Mouse (Mus musculus) CD8-positive naive resting alpha-beta T cell, adult 2 months (primary cell): ENCODE measurements around the gene Mast4.

Source experiments
- DNase-seq, 2 experiments: peaks; one replicate each; pipeline ENCODE4 v3.0.0; 2022; ENCODE audit warnings: low read depth in 2 of 2, low spot score in 2 of 2

Gene Mast4

DNA sequence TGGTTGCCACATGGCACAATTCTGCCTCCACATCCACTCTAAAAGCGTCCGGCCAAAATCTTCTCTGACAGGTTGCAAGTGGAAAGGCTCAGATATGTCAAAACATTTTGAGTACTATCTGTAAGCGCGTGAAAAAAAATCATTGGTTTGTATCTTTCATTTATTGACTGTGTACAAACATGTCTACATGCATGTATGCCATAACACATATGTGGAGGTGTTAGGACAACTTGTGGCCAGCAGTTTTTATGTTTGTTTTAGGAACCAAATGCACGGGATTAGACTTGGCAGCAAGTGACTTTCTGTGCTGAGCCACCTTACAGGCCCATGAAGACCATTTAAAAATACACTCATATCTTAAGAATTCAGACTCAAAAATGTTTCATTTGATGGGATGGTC lies 206.7 kb downstream of the Mast4 start:
- DNase-seq = no peak

DNA sequence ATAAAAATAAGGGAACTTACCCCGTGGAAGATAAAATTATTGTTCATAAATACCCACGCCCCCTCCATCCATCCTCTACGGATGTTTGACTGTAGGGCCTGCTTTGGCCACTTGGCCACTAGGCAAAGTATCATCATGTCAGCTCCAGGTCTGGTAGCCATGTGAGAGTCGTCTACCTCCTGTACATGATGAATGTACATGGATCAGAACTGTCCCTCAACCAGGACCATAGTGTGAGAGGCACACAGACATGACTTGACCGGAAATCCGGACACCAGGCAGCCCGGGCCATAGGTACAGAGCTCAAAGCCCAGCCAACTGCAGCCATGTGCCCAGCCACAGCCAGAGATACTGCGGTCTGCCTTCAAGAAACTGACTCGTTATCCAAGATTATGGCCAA lies 210.6 kb downstream of the Mast4 start:
- DNase-seq = no peak

DNA sequence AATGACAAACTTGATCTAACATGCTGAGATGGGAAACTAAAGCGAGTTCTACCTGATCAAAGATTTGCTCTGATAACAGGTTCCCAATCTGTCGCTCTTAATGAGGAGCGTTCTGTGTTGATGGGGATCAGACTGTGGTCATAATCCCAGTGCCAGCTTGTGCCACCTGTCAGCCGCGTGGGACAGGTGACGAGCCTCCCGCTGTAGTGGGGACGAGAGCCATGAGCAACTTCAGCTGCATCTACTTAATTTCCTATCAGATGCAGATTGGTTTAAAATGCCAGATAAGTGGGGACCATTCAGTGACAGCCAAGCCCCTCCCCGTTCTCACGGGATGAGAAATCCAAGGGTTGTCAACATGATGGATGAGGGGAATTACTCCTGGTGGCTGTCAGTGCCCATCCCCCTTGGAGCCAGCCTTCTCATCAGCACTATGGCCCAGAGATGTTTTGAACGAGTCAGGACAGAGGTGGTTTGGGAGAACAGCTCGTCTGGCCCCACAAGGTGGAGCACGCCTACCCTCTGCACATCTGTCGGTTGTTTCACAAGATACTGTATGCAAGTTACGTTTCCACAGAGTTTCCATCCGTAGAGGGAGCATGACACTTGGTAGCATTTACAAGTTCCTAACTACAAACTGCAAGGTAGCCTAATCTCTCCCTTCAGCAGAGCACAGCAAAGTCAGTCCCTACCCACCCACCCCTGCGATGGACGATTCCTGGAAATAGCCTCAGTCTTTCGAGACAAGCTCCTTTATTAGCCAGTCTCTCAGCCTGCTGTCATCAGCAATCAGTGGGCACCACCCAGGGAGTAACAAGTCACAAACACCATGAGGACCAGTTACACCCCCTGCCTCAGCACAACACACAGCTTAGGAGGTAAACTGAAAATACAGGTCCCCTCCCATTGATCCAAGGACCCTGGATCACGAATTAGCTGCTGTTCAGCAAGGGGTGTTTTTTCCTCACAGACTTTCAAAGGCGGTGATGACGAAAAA lies 212.2 kb downstream of the Mast4 start:
- no peak for DNase-seq

DNA sequence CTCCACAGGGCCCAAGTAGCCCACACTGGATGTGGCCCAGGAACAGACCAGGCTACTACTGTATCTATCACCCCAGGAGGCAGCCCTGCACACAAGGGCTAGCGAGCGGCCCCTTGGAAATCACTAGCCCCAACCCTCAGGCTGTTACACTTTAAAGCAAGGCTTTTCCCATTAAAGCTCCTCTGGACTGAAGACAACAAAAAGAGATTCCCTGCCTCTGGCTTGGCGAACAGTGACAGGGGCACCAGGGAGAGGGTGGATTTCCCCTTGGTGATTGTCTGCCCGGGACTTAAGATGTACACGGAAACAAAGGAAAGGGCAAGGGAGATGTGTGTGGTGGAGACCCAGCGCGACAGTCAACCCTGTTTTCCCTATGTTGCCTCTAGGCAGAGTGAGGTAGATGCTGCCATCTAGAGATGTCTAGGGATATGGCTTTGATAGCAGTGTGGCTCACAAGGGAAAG lies 213.6 kb downstream of the Mast4 start:
- DNase-seq = no peak

DNA sequence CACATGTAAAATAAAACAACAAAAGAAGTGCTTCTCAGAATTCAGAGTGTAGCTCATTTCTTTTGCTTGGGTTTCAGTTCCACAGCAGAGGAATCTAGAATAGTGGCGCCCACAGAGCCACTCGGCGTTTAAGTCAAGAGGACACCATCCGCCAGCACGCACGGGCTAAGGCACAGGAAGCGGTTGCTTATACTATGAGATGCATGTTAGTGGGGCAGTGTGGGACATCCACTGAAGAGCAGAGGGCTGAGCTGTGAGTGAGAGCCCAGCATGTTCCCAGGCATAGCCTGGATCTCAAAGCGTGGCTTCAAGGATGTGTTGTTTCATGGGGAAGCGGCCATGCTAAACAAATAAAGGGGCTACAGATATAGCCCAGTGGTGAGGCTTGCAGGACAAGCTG lies 214.6 kb downstream of the Mast4 start:
- DNase-seq = no peak

DNA sequence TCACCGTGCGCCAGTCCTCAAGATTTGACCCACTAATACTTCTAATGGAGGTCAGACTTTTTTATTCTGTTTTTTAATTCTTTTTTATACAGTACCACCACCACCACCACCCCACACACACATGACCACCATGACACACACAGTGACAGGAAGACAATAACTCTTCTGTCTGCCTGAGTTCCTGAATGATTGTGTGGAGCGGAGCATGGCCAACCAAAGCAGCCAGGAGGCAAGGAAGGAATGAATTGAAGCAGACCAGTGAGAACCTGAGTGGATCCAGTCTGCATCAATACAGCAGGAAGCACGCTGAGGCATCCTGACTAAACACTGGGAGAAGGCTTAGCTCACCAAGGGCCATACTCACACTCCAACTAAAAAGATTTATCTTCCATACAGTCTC lies 219.2 kb downstream of the Mast4 start:
- no peak for DNase-seq

DNA sequence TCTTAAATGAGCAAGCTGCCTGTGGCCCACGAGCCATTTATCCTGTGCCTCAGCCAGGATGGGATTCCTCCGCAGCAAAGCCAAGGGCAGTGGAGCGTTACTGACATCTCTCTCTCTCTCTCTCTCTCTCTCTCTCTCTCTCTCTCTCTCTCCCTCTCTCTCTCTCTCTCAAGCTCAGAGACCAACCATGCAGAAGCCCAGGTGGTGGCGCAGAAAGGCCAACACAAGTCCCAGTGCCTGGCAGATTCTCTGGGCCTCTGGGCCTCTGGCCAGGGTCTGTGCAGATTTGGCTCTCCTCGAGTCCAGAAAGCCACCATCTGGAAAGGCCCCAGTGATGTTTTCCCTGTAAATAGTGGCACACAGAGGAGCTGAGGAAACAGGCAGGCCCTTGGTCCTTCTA lies 220.0 kb downstream of the Mast4 start:
- DNase-seq = no peak

DNA sequence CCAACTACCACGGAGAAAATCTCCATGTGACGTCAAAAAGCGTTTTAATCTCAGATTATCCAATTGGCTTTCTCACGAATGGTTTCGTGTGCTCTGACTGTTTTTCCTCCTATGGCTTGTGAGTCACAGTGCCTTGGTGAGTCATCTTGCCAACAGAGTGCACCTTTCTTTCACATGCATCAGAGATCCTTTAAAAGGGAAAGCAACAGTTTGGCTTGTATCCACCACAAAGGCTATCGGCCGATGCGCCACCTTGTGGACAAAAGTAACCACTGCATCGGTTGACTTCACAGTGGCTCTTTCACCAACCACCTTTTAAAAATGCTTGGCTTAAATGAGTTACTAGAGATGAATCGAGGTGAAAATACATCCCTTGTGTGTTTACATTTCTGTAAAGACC lies 224.4 kb downstream of the Mast4 start:
- peak in 1 of 2 experiments; percentile 12 for DNase-seq

DNA sequence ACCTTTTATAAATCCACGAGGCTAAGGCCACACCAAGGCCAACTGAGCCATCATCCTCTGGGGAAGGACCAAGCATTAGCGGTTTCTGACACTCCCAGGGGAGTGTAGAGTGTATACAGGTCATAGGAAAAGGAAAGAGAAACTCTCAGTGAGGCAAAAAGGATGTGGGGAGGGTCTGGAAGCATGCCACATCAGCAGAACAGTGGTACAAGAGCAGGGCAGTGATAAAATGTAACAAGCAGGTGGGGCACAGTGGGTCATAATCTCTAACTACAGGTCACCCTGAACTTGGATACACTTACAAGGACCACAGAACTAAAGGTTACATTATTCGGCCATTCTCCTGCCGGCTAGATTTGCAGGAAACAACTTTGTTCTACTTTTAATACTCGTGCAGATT lies 226.9 kb downstream of the Mast4 start:
- no peak for DNase-seq

DNA sequence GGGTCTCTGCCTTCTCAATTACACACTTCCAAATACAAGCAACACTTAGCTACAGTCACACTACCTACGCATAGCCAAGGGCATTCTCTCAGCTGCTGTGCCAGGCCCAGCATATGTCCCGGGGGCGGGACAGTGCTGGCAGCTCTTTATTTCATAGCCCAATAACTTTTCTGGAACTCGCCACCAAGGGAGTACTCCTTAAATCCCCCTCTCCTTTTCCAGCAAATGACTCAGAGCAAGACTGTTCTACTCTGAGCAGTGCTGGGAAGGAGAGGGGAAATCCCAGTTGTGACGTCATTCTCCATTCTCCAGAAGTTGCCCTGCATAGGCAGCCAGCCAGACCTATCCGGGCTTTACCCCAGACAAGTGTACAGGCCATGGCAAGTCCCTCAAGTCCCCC lies 231.7 kb downstream of the Mast4 start:
- DNase-seq = no peak

DNA sequence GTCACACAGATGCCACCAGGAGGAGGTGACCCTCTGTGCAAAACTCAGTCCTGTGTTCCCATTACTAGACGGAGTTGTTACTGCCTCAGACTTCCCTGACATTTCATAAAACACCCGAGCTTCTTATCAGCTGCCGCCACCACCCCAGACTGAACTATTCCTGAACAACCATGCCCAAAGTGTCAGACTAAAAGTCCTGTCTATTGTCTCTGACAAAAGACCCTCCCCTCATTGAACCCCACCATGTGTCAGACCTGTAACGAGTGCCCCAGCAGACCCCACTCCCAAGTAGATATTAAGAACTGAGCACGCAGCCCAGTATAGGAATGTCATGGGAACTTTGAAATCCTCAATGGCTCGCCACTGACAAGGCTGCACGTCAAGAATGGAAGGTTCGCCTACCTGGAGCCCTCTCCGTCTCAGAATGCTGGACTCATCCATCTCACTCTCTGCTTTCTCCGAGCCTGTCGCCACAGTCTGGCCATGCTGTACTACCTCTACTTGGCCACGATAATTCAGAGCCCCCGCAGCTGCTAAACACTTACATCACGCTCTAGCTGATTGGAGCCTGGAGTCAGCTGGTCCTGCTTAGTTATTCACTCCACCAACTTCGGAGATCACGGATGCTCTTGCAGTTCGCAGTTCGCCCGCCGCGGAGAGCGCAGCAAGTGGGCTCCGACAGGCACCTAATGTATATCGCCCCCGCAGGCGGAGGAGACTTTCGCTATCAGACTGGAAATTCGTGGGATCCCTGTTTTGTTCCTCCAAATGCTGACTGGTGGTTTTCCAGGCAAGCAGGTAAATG lies 237.7 kb downstream of the Mast4 start:
- DNase-seq = no peak

DNA sequence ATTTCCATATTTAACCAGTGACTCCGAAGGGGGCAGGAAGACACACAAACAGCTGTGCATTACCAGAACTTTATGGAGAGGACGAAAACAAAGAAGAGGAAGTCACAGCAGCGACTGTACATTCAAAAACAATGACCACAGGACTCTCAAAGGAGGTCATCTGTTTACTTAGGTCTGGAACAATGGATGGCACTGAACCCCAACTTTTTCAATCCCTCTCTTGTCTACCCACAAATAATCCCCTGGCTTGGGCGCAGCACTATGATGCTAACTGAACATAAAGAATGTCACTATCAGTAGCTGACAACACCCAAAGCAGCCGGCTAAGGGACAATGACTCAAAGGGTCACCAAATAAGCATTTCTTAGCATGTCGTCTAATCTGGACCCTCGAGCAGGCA lies 238.8 kb downstream of the Mast4 start:
- no peak for DNase-seq

DNA sequence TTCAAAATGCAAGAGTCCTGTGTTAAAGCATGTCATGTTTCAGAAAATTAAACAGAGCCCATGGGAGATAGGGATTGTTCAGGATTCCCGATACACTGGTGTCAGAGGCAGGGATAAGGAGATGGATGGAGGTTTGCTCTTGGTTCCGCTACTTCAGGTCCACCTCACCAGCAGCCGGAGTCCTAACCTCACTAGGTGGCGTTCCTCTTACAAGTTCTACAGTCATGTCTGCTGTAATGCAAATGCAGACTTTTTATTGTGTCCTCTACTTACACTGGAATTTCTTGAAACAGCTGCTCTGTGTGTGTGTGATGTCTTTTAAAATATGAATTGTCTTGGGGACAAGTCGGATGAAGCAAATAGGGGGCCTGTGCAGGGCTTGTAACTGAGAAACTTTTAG lies 239.7 kb downstream of the Mast4 start:
- no peak for DNase-seq

DNA sequence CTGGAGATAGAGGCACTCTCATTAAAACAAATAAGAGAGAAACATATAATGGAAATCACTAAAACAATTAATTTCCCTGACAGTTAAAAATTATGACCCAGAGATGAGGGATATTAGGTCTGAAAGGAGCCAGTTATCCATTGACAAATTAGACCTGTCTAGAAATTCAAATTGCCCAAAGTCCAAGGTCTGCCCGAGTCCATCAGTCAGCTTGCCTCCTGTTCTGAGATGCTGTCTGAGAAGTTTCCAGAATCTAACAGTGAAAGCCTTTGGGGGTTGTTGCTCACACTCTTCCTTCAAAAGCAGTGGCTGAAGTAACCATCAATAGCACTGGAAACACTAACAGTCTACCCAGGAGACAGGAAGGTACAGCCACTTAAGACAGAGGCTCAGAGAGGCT lies 240.6 kb downstream of the Mast4 start:
- DNase-seq = no peak

DNA sequence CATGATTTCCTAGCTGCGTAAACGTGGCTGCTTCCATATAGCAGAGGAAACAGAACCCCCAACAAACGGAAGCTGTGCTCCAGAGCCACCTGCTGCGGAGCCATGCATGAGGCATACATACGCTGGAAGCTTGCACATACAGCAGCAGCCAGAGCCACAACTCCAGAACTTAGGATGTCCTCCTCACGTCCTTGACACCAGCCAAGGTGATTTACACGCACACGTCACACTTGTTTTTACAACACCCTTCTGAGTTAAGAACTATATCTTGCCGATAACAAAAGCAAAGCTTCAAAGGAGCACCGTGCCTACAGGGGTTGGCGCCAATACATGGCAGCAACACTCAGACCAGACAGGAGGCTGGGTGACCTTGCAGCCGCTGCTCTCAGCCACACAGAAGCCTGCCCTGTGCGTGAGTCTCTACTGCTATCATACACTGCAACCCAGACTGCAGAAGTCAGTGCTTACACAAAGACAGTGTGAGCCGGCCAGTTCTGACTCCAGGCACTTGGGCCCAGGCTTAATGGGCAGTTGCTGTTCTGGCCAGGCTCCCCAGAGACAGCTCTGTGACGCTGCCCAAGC lies 248.7 kb downstream of the Mast4 start:
- DNase-seq = no peak

DNA sequence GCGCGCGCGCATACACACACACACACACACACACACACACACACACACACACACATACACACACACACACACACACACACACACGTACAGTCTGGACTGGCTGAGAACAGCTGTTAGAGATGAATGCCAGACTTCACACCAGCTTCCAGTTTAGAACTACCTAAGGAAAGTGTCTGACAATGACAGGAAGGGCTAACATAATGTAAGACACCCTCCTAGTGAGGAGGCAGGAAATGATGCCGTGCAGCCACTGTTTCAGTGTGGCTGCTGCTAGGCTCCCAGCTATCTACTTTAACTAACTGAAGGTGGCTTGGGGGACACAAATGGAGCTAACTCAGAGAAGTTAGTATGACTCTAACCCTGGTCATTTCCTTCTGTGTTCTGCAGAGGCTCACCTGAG lies 251.4 kb downstream of the Mast4 start:
- DNase-seq = no peak

DNA sequence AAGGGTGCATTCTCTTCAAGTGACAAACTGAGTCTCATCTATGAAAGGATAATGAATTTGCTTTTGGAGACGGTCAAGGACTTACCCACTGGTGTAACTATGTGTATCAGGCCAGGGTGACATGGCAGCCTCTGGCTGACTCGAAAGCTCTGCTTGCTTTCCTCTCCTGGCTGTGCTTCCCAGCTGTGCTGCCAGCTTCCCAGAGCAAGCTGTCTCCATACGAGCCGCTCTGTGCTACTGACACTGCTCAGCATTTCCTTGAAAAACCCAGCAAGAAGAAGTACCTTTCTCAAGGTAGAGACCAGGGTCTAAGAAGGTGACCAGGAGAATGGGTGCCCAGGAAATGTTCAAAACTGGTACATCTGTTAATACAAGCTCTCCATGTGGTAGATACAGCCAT lies 254.5 kb downstream of the Mast4 start:
- DNase-seq = no peak

DNA sequence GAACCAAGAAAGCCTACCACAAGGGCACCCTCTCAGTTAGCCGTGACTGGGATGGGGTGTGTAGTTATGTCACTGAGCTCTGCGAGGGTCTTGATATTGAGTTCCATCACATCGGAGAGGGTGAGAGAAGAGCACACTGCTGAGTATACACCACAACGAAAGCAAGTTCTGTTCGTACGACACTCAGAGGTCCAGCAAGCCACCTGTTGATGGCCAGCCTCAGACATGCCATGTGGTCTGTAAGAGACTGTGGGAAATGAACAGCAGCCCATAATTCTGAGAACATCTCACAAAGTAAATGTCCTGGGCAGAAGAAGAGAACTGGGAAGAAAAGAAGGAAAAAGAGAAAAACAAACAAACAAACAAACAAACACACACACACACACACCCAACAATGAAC lies 255.5 kb downstream of the Mast4 start:
- DNase-seq = no peak

DNA sequence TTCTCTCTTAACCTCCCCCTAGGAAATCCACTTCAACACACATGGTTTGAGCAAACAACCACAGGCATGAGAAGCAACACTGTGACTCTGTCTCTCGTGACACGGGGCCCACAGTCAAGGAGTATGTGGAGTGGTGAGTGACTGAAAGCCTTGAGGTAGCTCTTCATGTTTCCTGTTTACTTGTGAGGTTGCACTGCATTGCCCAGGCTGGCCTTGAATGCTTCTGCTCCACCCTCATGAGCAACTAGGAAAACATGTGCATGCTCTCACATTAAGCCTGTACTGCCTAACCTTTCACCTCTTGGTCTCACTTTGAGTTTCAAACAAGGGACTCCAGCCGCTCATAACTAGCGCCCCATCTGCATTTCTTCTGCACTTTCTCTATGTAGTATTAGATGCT lies 260.8 kb downstream of the Mast4 start:
- DNase-seq = no peak

DNA sequence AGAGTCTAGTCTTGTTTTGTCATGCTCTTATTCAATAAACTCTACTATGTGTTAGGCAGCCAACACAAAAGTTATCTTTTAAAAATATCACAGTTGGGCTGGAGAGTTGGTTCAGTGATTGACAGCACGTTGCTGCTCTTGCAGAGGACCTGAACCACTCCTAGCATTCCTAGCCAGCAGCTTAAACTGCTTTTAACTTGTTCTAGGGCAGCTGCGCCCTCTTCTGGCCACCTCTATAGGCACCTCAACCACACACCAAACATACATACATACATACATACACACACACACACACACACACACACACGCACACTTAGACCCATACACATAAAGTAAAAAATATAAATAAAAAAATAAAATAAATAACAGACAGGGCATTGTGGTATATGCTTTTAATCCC lies 262.5 kb downstream of the Mast4 start:
- no peak for DNase-seq

DNA sequence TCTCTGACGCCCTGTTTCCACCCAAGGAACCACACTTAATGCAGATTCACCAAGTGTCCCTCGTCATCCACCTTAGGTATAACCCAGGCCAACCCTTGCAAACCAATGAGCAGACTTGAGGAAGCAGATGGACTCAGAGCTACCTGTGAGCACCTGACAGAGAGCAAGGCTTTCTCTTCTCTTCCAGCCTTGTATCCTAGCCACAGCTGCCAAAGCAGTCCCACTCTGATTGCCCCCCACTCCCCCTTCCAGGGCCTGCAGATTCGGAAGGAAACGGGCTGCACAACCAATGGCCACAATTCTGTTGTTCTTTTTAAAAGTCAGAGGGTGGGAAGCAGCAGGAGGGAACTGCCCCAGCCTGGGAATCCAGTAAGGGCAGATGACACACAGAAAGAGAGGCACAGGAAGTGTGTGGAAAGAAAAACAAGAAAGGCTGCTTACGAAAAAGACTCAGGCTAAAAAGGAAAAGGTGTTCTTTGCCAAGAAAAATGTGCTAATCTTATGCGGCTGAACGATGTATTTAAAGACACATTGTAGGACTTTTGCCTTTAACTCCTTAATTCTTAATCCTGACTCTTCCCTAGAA lies 266.6 kb downstream of the Mast4 start:
- DNase-seq = no peak
